Comparison of ENCODE assay signal across 13 mouse cellular contexts in genomic region chr9:58150733-58151361, GRCm38 (mm10). TPM values are rescaled to one million over a fixed set of nuclear protein-coding genes. Genes with fewer than 3 reads are reported as not detected.
DNase-seq lines count a peak whose midpoint lies in the region; ATAC-seq and TF ChIP-seq lines count a peak whose summit lies in the region.
"Had no signal": no experiment of that assay in that cellular context is flagged by ENCODE, and none has a peak within 500 bp of the region (broad histone marks: within the 10 kb centered on the region; RNA-seq: fewer than 3 reads in every experiment).

No protein-coding gene starts in this region.

- no peaks in the 10 kb centered on the region for H3K9me3 ChIP-seq in kidney, embryonic 15.5 days (replicated peaks)
- H3K9me3 ChIP-seq: hindbrain, embryonic 10.5 days; lung, embryonic 15.5 days; midbrain, embryonic 13.5 days; neural tube, embryonic 12.5 days had no signal

- H3K4me2 ChIP-seq in kidney, embryonic 15.5 days: no peak overlapping the region
- H3K4me2 ChIP-seq: lung, embryonic 15.5 days; midbrain, embryonic 13.5 days; neural tube, embryonic 12.5 days had no signal

- peaks cover 25% of the 10 kb centered on the region for H3K4me1 ChIP-seq in kidney, embryonic 15.5 days
- no peaks in the 10 kb centered on the region for H3K4me1 ChIP-seq in testis, adult 2 months (ENCODE audit: control insufficient read depth, insufficient read depth, low read length)

- DNase-seq in adrenal gland, adult 2 months: peak; percentile 34
- DNase-seq in adrenal gland, postnatal 25 days: no peak
- peak; percentile 15 for DNase-seq in kidney, adult 9 months
- DNase-seq in testis, postnatal 14 days (ENCODE audit: low spot score): no peak
- DNase-seq in thymus, postnatal 4 days: peak; percentile 56
- DNase-seq in gastrocnemius, postnatal 10 days: no peak
- DNase-seq: heart, adult 18-20 months had no signal

- H3K9ac ChIP-seq in kidney, embryonic 15.5 days: no peak overlapping the region
- H3K9ac ChIP-seq: lung, embryonic 15.5 days; midbrain, embryonic 13.5 days; neural tube, embryonic 12.5 days had no signal

- peak; percentile 5; the same call in 1 of the 2 replicates for TF ChIP-seq CTCF in testis, adult 2 months (IDR thresholded peaks at IDR 0.05; ENCODE audit: control insufficient read depth, insufficient read depth, insufficient replicate concordance, low read depth, low read length)

- no peak for TF ChIP-seq POLR2A in testis, adult 2 months (IDR thresholded peaks at IDR 0.05; ENCODE audit: control insufficient read depth, low read depth, low read length)

- H3K36me3 ChIP-seq in kidney, embryonic 15.5 days: peaks cover 29% of the 10 kb centered on the region
- no peaks in the 10 kb centered on the region for H3K36me3 ChIP-seq in testis, adult 2 months (ENCODE audit: control insufficient read depth, insufficient read depth, low read length)
- H3K36me3 ChIP-seq: lung, embryonic 15.5 days; midbrain, embryonic 13.5 days; neural tube, embryonic 12.5 days had no signal

- H3K27ac ChIP-seq in kidney, embryonic 15.5 days: no peak overlapping the region
- no peak overlapping the region for H3K27ac ChIP-seq in testis, adult 2 months (ENCODE audit: control insufficient read depth, insufficient read depth, low read depth, low read length)
- H3K27ac ChIP-seq: hindbrain, embryonic 10.5 days; lung, embryonic 15.5 days; midbrain, embryonic 13.5 days; neural tube, embryonic 12.5 days had no signal

- H3K27me3 ChIP-seq in kidney, embryonic 15.5 days: no peaks in the 10 kb centered on the region
- H3K27me3 ChIP-seq in testis, adult 2 months (ENCODE audit: control insufficient read depth, insufficient read depth, low read length): no peaks in the 10 kb centered on the region
- H3K27me3 ChIP-seq: lung, embryonic 15.5 days; midbrain, embryonic 13.5 days; neural tube, embryonic 12.5 days had no signal

- no peak overlapping the region for H3K4me3 ChIP-seq in kidney, embryonic 15.5 days (replicated peaks)
- no peak overlapping the region for H3K4me3 ChIP-seq in testis, adult 2 months (ENCODE audit: control insufficient read depth, low read depth, low read length)
- H3K4me3 ChIP-seq: hindbrain, embryonic 10.5 days; lung, embryonic 15.5 days; midbrain, embryonic 13.5 days; neural tube, embryonic 12.5 days had no signal

- ATAC-seq in kidney, embryonic 15.5 days (replicated peaks; ENCODE audit: low FRiP score): no peak
- ATAC-seq: midbrain, embryonic 13.5 days had no signal

- 68% methylated on average over 4 of the region's 4 CpGs for WGBS in kidney, embryonic 15.5 days

RNA-seq across cellular contexts. Expression of gene Ccdc33, which starts 32.2 kb away (rescaled TPM):
- under 1 TPM; 0.21 to 0.84 TPM for total RNA-seq in adrenal gland, adult 2 months (2021)
- 0.18 and 0.34 TPM in 2 replicates for polyA plus RNA-seq in adrenal gland, adult 2 months (2012; rRNA removed)
- total RNA-seq in adrenal gland, postnatal 25 days (2021): 0.39 and 0.76 TPM in 2 replicates
- 0.29 and 0.44 TPM in 2 replicates for polyA plus RNA-seq in kidney, embryonic 15.5 days (2015; fragmentation: Nextera tagmentation; extraction: Ambion mirVana)
- polyA plus RNA-seq in testis, adult 2 months (2012; rRNA removed): 97.2 and 107 TPM in 2 replicates
- not detected for total RNA-seq in gastrocnemius, postnatal 10 days (2021)

RNA-seq across cellular contexts. Expression of gene Islr, which starts 53.3 kb away (rescaled TPM):
- total RNA-seq in adrenal gland, adult 2 months (2021): 10 to 100 TPM; 23.5 to 30.9 TPM
- polyA plus RNA-seq in adrenal gland, adult 2 months (2012; rRNA removed): 93.8 and 107 TPM in 2 replicates
- 10.0 and 13.3 TPM in 2 replicates for total RNA-seq in adrenal gland, postnatal 25 days (2021)
- 78.7 and 94.7 TPM in 2 replicates for polyA plus RNA-seq in kidney, embryonic 15.5 days (2015; fragmentation: Nextera tagmentation; extraction: Ambion mirVana)
- 5.6 and 8.4 TPM in 2 replicates for polyA plus RNA-seq in testis, adult 2 months (2012; rRNA removed)
- 100 to 1,000 TPM in 1 of 2 experiments, 10 to 100 TPM in 1; 98.8 to 119 TPM for total RNA-seq in gastrocnemius, postnatal 10 days (2021)

RNA-seq across cellular contexts. Expression of gene Islr2, which starts 53.3 kb away (rescaled TPM):
- 1 to 10 TPM; 1.5 to 2.0 TPM for total RNA-seq in adrenal gland, adult 2 months (2021)
- polyA plus RNA-seq in adrenal gland, adult 2 months (2012; rRNA removed): 1.3 and 2.0 TPM in 2 replicates
- total RNA-seq in adrenal gland, postnatal 25 days (2021): 0.64 and 1.7 TPM in 2 replicates
- polyA plus RNA-seq in kidney, embryonic 15.5 days (2015; fragmentation: Nextera tagmentation; extraction: Ambion mirVana): 0.39 and 0.51 TPM in 2 replicates
- 5.1 and 5.2 TPM in 2 replicates for polyA plus RNA-seq in testis, adult 2 months (2012; rRNA removed)
- 1 to 10 TPM; 4.3 to 4.5 TPM for total RNA-seq in gastrocnemius, postnatal 10 days (2021)

Comparison
In these comparisons a context has a peak if more than half of its experiments do, and no peak if none do; other contexts are left out.
1. DNase-seq: peak in adrenal gland, adult 2 months (single experiment), kidney, adult 9 months (single experiment) and thymus, postnatal 4 days (single experiment); none in adrenal gland, postnatal 25 days (single experiment), testis, postnatal 14 days (single experiment) and gastrocnemius, postnatal 10 days (single experiment).